ENCODE assay signal across 9 mouse cellular contexts in genomic region chr14:22695448-22695847, GRCm38 (mm10).
DNase-seq lines count a peak whose midpoint lies in the region; ATAC-seq and TF ChIP-seq lines count a peak whose summit lies in the region.
"Had no signal": no experiment of that assay in that cellular context is flagged by ENCODE, and none has a peak within 500 bp of the region (broad histone marks: within the 10 kb centered on the region; RNA-seq: fewer than 3 reads in every experiment).

No protein-coding gene starts in this region.

- H3K4me1 ChIP-seq in intestine, embryonic 16.5 days (ENCODE audit: control insufficient read depth, insufficient read depth, low read length): peaks cover 6% of the 10 kb centered on the region
- H3K4me1 ChIP-seq in intestine, postnatal 0 days (replicated peaks; ENCODE audit: control insufficient read depth, insufficient read depth, low read length): no peaks in the 10 kb centered on the region
- peaks cover 7% of the 10 kb centered on the region; the same call in 1 of the 2 replicates for H3K4me1 ChIP-seq in stomach, embryonic 14.5 days (ENCODE audit: control insufficient read depth, insufficient read depth, low read length)
- H3K4me1 ChIP-seq in neural tube, embryonic 15.5 days: peaks cover 10% of the 10 kb centered on the region

- H3K36me3 ChIP-seq in intestine, embryonic 16.5 days (ENCODE audit: control insufficient read depth, insufficient read depth, low read length): no peaks in the 10 kb centered on the region
- H3K36me3 ChIP-seq in intestine, postnatal 0 days (ENCODE audit: control insufficient read depth, insufficient read depth): no peaks in the 10 kb centered on the region
- H3K36me3 ChIP-seq in stomach, embryonic 14.5 days (ENCODE audit: control insufficient read depth, insufficient read depth, low read length): no peaks in the 10 kb centered on the region
- H3K36me3 ChIP-seq in neural tube, embryonic 15.5 days: no peaks in the 10 kb centered on the region
- H3K36me3 ChIP-seq: hindbrain, embryonic 15.5 days had no signal

- no peak overlapping the region for H3K9ac ChIP-seq in intestine, embryonic 16.5 days (ENCODE audit: low read depth, low read length)
- no peak overlapping the region for H3K9ac ChIP-seq in intestine, postnatal 0 days (ENCODE audit: low read depth, low read length)
- no peak overlapping the region for H3K9ac ChIP-seq in stomach, embryonic 14.5 days (replicated peaks; ENCODE audit: low read depth, low read length)
- H3K9ac ChIP-seq in neural tube, embryonic 15.5 days (replicated peaks): no peak overlapping the region
- H3K9ac ChIP-seq: hindbrain, embryonic 15.5 days had no signal

- ATAC-seq in intestine, embryonic 16.5 days: 0 out of 2 replicates have a peak, but pooled peaks have one; percentile 42
- ATAC-seq in intestine, postnatal 0 days: no peak
- ATAC-seq in stomach, embryonic 14.5 days (ENCODE audit: insufficient number of reproducible peaks, insufficient read depth, low FRiP score, low read depth): peak; percentile 42; the same call in 1 of the 2 replicates
- no peak for ATAC-seq in neural tube, embryonic 15.5 days (ENCODE audit: low FRiP score)

- H3K27me3 ChIP-seq in intestine, embryonic 16.5 days (replicated peaks; ENCODE audit: control insufficient read depth, insufficient read depth, low read length): no peaks in the 10 kb centered on the region
- no peaks in the 10 kb centered on the region for H3K27me3 ChIP-seq in intestine, postnatal 0 days (replicated peaks; ENCODE audit: control insufficient read depth, insufficient read depth, low read length)
- no peaks in the 10 kb centered on the region for H3K27me3 ChIP-seq in stomach, embryonic 14.5 days (ENCODE audit: control insufficient read depth, insufficient read depth, low read length)
- no peaks in the 10 kb centered on the region for H3K27me3 ChIP-seq in neural tube, embryonic 15.5 days (replicated peaks)
- H3K27me3 ChIP-seq: hindbrain, embryonic 15.5 days had no signal

- DNase-seq in cerebellum, postnatal 10 days: peak; percentile 29 to 31
- DNase-seq in cerebellum, adult 11 months: no peak
- DNase-seq in right cerebral cortex, postnatal 4 days: peak; percentile 28
- DNase-seq in right cerebral cortex, adult 18-20 months: no peak

- WGBS in intestine, embryonic 16.5 days: 34% methylated on average over 6 of the region's 6 CpGs
- WGBS in intestine, postnatal 0 days: 30% methylated on average over 6 of the region's 6 CpGs
- WGBS in stomach, embryonic 14.5 days: 31% methylated on average over 6 of the region's 6 CpGs
- 38% methylated on average over 6 of the region's 6 CpGs for WGBS in neural tube, embryonic 15.5 days

- TF ChIP-seq CTCF in intestine, postnatal 0 days (IDR thresholded peaks at IDR 0.05; ENCODE audit: low read depth): no peak

- H3K9me3 ChIP-seq in intestine, embryonic 16.5 days (ENCODE audit: control insufficient read depth, low read length): no peaks in the 10 kb centered on the region
- no peaks in the 10 kb centered on the region for H3K9me3 ChIP-seq in intestine, postnatal 0 days (ENCODE audit: control insufficient read depth)
- H3K9me3 ChIP-seq in stomach, embryonic 14.5 days (ENCODE audit: control insufficient read depth, low read depth, low read length): no peaks in the 10 kb centered on the region
- no peaks in the 10 kb centered on the region for H3K9me3 ChIP-seq in neural tube, embryonic 15.5 days (replicated peaks)
- H3K9me3 ChIP-seq: hindbrain, embryonic 15.5 days had no signal

- no peak overlapping the region for H3K4me2 ChIP-seq in intestine, embryonic 16.5 days (ENCODE audit: low read depth, low read length)
- no peak overlapping the region for H3K4me2 ChIP-seq in intestine, postnatal 0 days (replicated peaks; ENCODE audit: low read depth)
- no peak overlapping the region for H3K4me2 ChIP-seq in stomach, embryonic 14.5 days (replicated peaks; ENCODE audit: low read depth, low read length)
- no peak overlapping the region for H3K4me2 ChIP-seq in neural tube, embryonic 15.5 days
- H3K4me2 ChIP-seq: hindbrain, embryonic 15.5 days had no signal

- H3K27ac ChIP-seq in intestine, embryonic 16.5 days (ENCODE audit: low read length): no peak overlapping the region
- H3K27ac ChIP-seq in intestine, postnatal 0 days (ENCODE audit: low read depth, low read length): no peak overlapping the region
- no peak overlapping the region; the same call in 1 of the 2 replicates for H3K27ac ChIP-seq in stomach, embryonic 14.5 days (ENCODE audit: low read length)
- H3K27ac ChIP-seq in neural tube, embryonic 15.5 days (replicated peaks): no peak overlapping the region
- H3K27ac ChIP-seq: hindbrain, embryonic 15.5 days had no signal

- H3K4me3 ChIP-seq in intestine, embryonic 16.5 days (ENCODE audit: low read length): no peak overlapping the region
- no peak overlapping the region for H3K4me3 ChIP-seq in intestine, postnatal 0 days (ENCODE audit: low read depth, low read length)
- H3K4me3 ChIP-seq in stomach, embryonic 14.5 days (ENCODE audit: low read depth, low read length): no peak overlapping the region
- no peak overlapping the region for H3K4me3 ChIP-seq in neural tube, embryonic 15.5 days (replicated peaks)
- H3K4me3 ChIP-seq: hindbrain, embryonic 15.5 days had no signal

Comparison
In these comparisons a context has a peak if more than half of its experiments do, and no peak if none do; other contexts are left out.
1. DNase-seq: peak in cerebellum, postnatal 10 days (2 of 2) and right cerebral cortex, postnatal 4 days (single experiment); none in cerebellum, adult 11 months (single experiment) and right cerebral cortex, adult 18-20 months (single experiment).
2. ATAC-seq: peak in intestine, embryonic 16.5 days (single experiment) and stomach, embryonic 14.5 days (single experiment); none in intestine, postnatal 0 days (single experiment) and neural tube, embryonic 15.5 days (single experiment).